Mouse (Mus musculus) neutrophil, adult 5-6 weeks (primary cell): ENCODE results near the gene Gorab. TPM values are rescaled to one million over a fixed set of nuclear protein-coding genes. Genes with fewer than 3 reads are reported as not detected.

ENCODE experiments used
- ATAC-seq: fragments of 151-379, 151-347 bp; 2 replicates; pipeline ENCODE4 v1.8.0; 2017; ENCODE audit warnings: mild to moderate bottlenecking, moderate TSS enrichment; ENCODE audit not compliant: insufficient number of reproducible peaks, poor library complexity, low FRiP score, severe bottlenecking; ENCODE audit errors: extremely low read depth
- total RNA-seq: library from RNA; stranded (forward); fragments of 200-1000 nt; gene quantifications from 2 replicates; pipeline ENCODE4 v1.2.3, GENCODE M21; 2017

Gene Gorab
- 6.6 and 10.2 TPM in 2 replicates for total RNA-seq

GRCm38 (mm10) chr1:163403498-163404126 lies at the start of gene Gorab:
Gorab (minus strand) TSS chr1:163403669.
- peak; percentile 99 for ATAC-seq

GRCm38 (mm10) chr1:163443832-163444231 lies 40.4 kb upstream of the Gorab start:
- no peak for ATAC-seq

- no peak for ATAC-seq
These were observed 35.5 kb upstream of the Gorab start for GRCm38 (mm10) chr1:163439002-163439401.

- ATAC-seq: no peak
These were observed 20.1 kb upstream of the Gorab start for GRCm38 (mm10) chr1:163423467-163424014.

- ATAC-seq: no peak
These were observed 13.7 kb upstream of the Gorab start for GRCm38 (mm10) chr1:163417191-163417590.

GRCm38 (mm10) chr1:163414200-163414599 lies 10.7 kb upstream of the Gorab start:
- no peak for ATAC-seq

- no peak for ATAC-seq
These were observed 2.7 kb upstream of the Gorab start for GRCm38 (mm10) chr1:163406203-163406602.

- no peak for ATAC-seq
These were observed 12.1 kb downstream of the Gorab start for GRCm38 (mm10) chr1:163391321-163391720.

- no peak for ATAC-seq
These were observed 13.4 kb downstream of the Gorab start for GRCm38 (mm10) chr1:163390044-163390443.

- no peak for ATAC-seq
These were observed 17.3 kb downstream of the Gorab start for GRCm38 (mm10) chr1:163386196-163386595.

- ATAC-seq: no peak
These were observed 19.9 kb downstream of the Gorab start for GRCm38 (mm10) chr1:163383442-163384027.

- no peak for ATAC-seq
These were observed 21.3 kb downstream of the Gorab start for GRCm38 (mm10) chr1:163382048-163382719.

- ATAC-seq: no peak
These were observed 22.9 kb downstream of the Gorab start for GRCm38 (mm10) chr1:163380591-163380990.

GRCm38 (mm10) chr1:163380072-163380471 lies 23.4 kb downstream of the Gorab start:
- ATAC-seq: no peak

- no peak for ATAC-seq
These were observed 25.5 kb downstream of the Gorab start for GRCm38 (mm10) chr1:163377924-163378323.

GRCm38 (mm10) chr1:163376818-163377581 lies 26.5 kb downstream of the Gorab start:
- no peak for ATAC-seq

GRCm38 (mm10) chr1:163374455-163374854 lies 29.0 kb downstream of the Gorab start:
- no peak for ATAC-seq

GRCm38 (mm10) chr1:163362202-163362601 lies 41.3 kb downstream of the Gorab start:
- ATAC-seq: no peak

GRCm38 (mm10) chr1:163361376-163361775 lies 42.1 kb downstream of the Gorab start:
- ATAC-seq: no peak
